Mouse (Mus musculus) c-Kit-negative CD71-positive TER-119-positive erythroid progenitor cells, embryonic 14.5 days (primary cell): ENCODE results near the gene Ccng1.
"Not testable (repeated sequence)": the region's sequence is repeated elsewhere in the genome, so short reads cannot be mapped to it uniquely, and the experiment has no call there.

ENCODE experiments used
- DNase-seq: peaks from one replicate; pipeline ENCODE4 v3.0.0-alpha.2; 2013; ENCODE audit warnings: low read depth, low spot score

Gene Ccng1

GRCm38 (mm10) chr11:40718324-40718723 is 36.8 kb downstream of the Ccng1 start:
- no peak for DNase-seq

GRCm38 (mm10) chr11:40715524-40715923 is 39.6 kb downstream of the Ccng1 start:
- no peak for DNase-seq

GRCm38 (mm10) chr11:40713858-40714257 is 41.3 kb downstream of the Ccng1 start:
- no peak for DNase-seq

- DNase-seq: not testable (repeated sequence)
Observed at GRCm38 (mm10) chr11:40709899-40710298, 45.2 kb downstream of the Ccng1 start.
